Mouse (Mus musculus): Measurements from ENCODE around the gene Entpd1.

The Entpd1 gene

GRCm38 (mm10) chr19:40628950-40629349 is 16.8 kb downstream of the Entpd1 start:
- ATAC-seq (ENCODE audit: low TSS enrichment): no peak

- peak; percentile 99 for ATAC-seq (ENCODE audit: low TSS enrichment)
Observed at GRCm38 (mm10) chr19:40630096-40630495, 17.9 kb downstream of the Entpd1 start.

- ATAC-seq (ENCODE audit: low TSS enrichment): peak; percentile 24
Observed at GRCm38 (mm10) chr19:40630606-40631005, 18.4 kb downstream of the Entpd1 start.

- ATAC-seq (ENCODE audit: low TSS enrichment): no peak
Observed at GRCm38 (mm10) chr19:40632193-40632592, 20.0 kb downstream of the Entpd1 start.

GRCm38 (mm10) chr19:40632668-40633067 is 20.5 kb downstream of the Entpd1 start:
- ATAC-seq (ENCODE audit: low TSS enrichment): no peak

GRCm38 (mm10) chr19:40633144-40633543 is 21.0 kb downstream of the Entpd1 start:
- ATAC-seq (ENCODE audit: low TSS enrichment): no peak

GRCm38 (mm10) chr19:40637091-40637490 is 24.9 kb downstream of the Entpd1 start:
- no peak for ATAC-seq (ENCODE audit: low TSS enrichment)

- no peak for ATAC-seq (ENCODE audit: low TSS enrichment)
Observed at GRCm38 (mm10) chr19:40637601-40638000, 25.4 kb downstream of the Entpd1 start.

- no peak for ATAC-seq (ENCODE audit: low TSS enrichment)
Observed at GRCm38 (mm10) chr19:40638582-40638981, 26.4 kb downstream of the Entpd1 start.

- ATAC-seq (ENCODE audit: low TSS enrichment): no peak
Observed at GRCm38 (mm10) chr19:40639729-40640304, 27.7 kb downstream of the Entpd1 start.

- no peak for ATAC-seq (ENCODE audit: low TSS enrichment)
Observed at GRCm38 (mm10) chr19:40640799-40641198, 28.6 kb downstream of the Entpd1 start.

- ATAC-seq (ENCODE audit: low TSS enrichment): no peak
Observed at GRCm38 (mm10) chr19:40643846-40644245, 31.7 kb downstream of the Entpd1 start.

- no peak for ATAC-seq (ENCODE audit: low TSS enrichment)
Observed at GRCm38 (mm10) chr19:40646379-40646778, 34.2 kb downstream of the Entpd1 start.

- no peak for ATAC-seq (ENCODE audit: low TSS enrichment)
Observed at GRCm38 (mm10) chr19:40647319-40648158, 35.4 kb downstream of the Entpd1 start.

- ATAC-seq (ENCODE audit: low TSS enrichment): no peak
Observed at GRCm38 (mm10) chr19:40650090-40650489, 37.9 kb downstream of the Entpd1 start.

GRCm38 (mm10) chr19:40656207-40656606 is 44.0 kb downstream of the Entpd1 start:
- ATAC-seq (ENCODE audit: low TSS enrichment): no peak

- no peak for ATAC-seq (ENCODE audit: low TSS enrichment)
Observed at GRCm38 (mm10) chr19:40658281-40658680, 46.1 kb downstream of the Entpd1 start.

GRCm38 (mm10) chr19:40658935-40659334 is 46.8 kb downstream of the Entpd1 start:
- no peak for ATAC-seq (ENCODE audit: low TSS enrichment)

GRCm38 (mm10) chr19:40659651-40660478 is 47.7 kb downstream of the Entpd1 start:
- peak; percentile 67 for ATAC-seq (ENCODE audit: low TSS enrichment)

- no peak for ATAC-seq (ENCODE audit: low TSS enrichment)
Observed at GRCm38 (mm10) chr19:40660510-40660909, 48.3 kb downstream of the Entpd1 start.

- ATAC-seq (ENCODE audit: low TSS enrichment): no peak
Observed at GRCm38 (mm10) chr19:40661108-40661507, 48.9 kb downstream of the Entpd1 start.

- no peak for ATAC-seq (ENCODE audit: low TSS enrichment)
Observed at GRCm38 (mm10) chr19:40661874-40662273, 49.7 kb downstream of the Entpd1 start.
